Mouse (Mus musculus): ENCODE data around the gene Pde8a. TPM values are rescaled to one million over a fixed set of nuclear protein-coding genes. Genes with fewer than 3 reads are reported as not detected.

Gene Pde8a
- total and polyA plus RNA-seq, 2 experiments from 2014 or later = 1.8 to 3.9 TPM

GRCm38 (mm10) chr7:81295169-81295568 is 81.8 kb downstream of the Pde8a start:
- DNase-seq (ENCODE audit: low spot score) (no peak), ATAC-seq (ENCODE audit: low FRiP score) (no peak)
- Histone ChIP-seq H3K9me3 (ENCODE audit: low read length) (no peaks in the 10 kb centered on the region), H3K27me3 (ENCODE audit: insufficient read depth, low read length) (no peaks in the 10 kb centered on the region), H3K4me3 (ENCODE audit: low read depth, low read length) (no peak overlapping the region), H3K4me2 (ENCODE audit: low read depth, low read length, poor library complexity, severe bottlenecking) (no peak overlapping the region), H3K4me1 (ENCODE audit: insufficient read depth, low read length) (no peaks in the 10 kb centered on the region), H3K27ac (ENCODE audit: low read depth, low read length) (no peak overlapping the region), H3K9ac (replicated peaks; ENCODE audit: low read length, poor library complexity, severe bottlenecking) (no peak overlapping the region), H3K36me3 (ENCODE audit: insufficient read depth, low read length) (no peaks in the 10 kb centered on the region)
- WGBS = 87% methylated on average over 2 of the region's 2 CpGs
- no peak for TF ChIP-seq CTCF (IDR thresholded peaks at IDR 0.05)

- no peaks in the 10 kb centered on the region for H3K27me3 ChIP-seq (ENCODE audit: insufficient read depth, low read length)
- 41% methylated on average over 6 of the region's 6 CpGs for WGBS
- DNase-seq (ENCODE audit: low spot score) (no peak), ATAC-seq (ENCODE audit: low FRiP score) (no peak)
- no peak overlapping the region for H3K9ac ChIP-seq (replicated peaks; ENCODE audit: low read length, poor library complexity, severe bottlenecking)
- H3K9me3 ChIP-seq (ENCODE audit: low read length) = no peaks in the 10 kb centered on the region
- TF ChIP-seq CTCF (IDR thresholded peaks at IDR 0.05) = no peak
- H3K36me3 ChIP-seq (ENCODE audit: insufficient read depth, low read length) = no peaks in the 10 kb centered on the region
- no peak overlapping the region for H3K27ac ChIP-seq (ENCODE audit: low read depth, low read length)
- H3K4me1 ChIP-seq (ENCODE audit: insufficient read depth, low read length) = no peaks in the 10 kb centered on the region
- H3K4me3 ChIP-seq (ENCODE audit: low read depth, low read length) = no peak overlapping the region
- H3K4me2 ChIP-seq (ENCODE audit: low read depth, low read length, poor library complexity, severe bottlenecking) = no peak overlapping the region
These were observed 84.8 kb downstream of the Pde8a start for GRCm38 (mm10) chr7:81298206-81298605.

GRCm38 (mm10) chr7:81301323-81301722 is 87.9 kb downstream of the Pde8a start:
- H3K9ac ChIP-seq (replicated peaks; ENCODE audit: low read length, poor library complexity, severe bottlenecking) = no peak overlapping the region
- 37% methylated on average over 7 of the region's 7 CpGs for WGBS
- no peaks in the 10 kb centered on the region for H3K27me3 ChIP-seq (ENCODE audit: insufficient read depth, low read length)
- H3K4me2 ChIP-seq (ENCODE audit: low read depth, low read length, poor library complexity, severe bottlenecking) = no peak overlapping the region
- DNase-seq (ENCODE audit: low spot score) (no peak), ATAC-seq (ENCODE audit: low FRiP score) (no peak)
- H3K4me1 ChIP-seq (ENCODE audit: insufficient read depth, low read length) = no peaks in the 10 kb centered on the region
- no peaks in the 10 kb centered on the region for H3K36me3 ChIP-seq (ENCODE audit: insufficient read depth, low read length)
- H3K27ac ChIP-seq (ENCODE audit: low read depth, low read length) = no peak overlapping the region
- H3K4me3 ChIP-seq (ENCODE audit: low read depth, low read length) = no peak overlapping the region
- H3K9me3 ChIP-seq (ENCODE audit: low read length) = no peaks in the 10 kb centered on the region
- TF ChIP-seq CTCF (IDR thresholded peaks at IDR 0.05) = no peak

- H3K27me3 ChIP-seq (ENCODE audit: insufficient read depth, low read length) = no peaks in the 10 kb centered on the region
- no peak for DNase-seq (ENCODE audit: low spot score)
- H3K9ac ChIP-seq (replicated peaks; ENCODE audit: low read length, poor library complexity, severe bottlenecking) = no peak overlapping the region
- H3K9me3 ChIP-seq (ENCODE audit: low read length) = no peaks in the 10 kb centered on the region
- no peak overlapping the region for H3K27ac ChIP-seq (ENCODE audit: low read depth, low read length)
- no peak for ATAC-seq (ENCODE audit: low FRiP score)
- peak; percentile 33 for TF ChIP-seq CTCF (IDR thresholded peaks at IDR 0.05)
- H3K4me1 ChIP-seq (ENCODE audit: insufficient read depth, low read length) = no peaks in the 10 kb centered on the region
- no peaks in the 10 kb centered on the region for H3K36me3 ChIP-seq (ENCODE audit: insufficient read depth, low read length)
- H3K4me2 ChIP-seq (ENCODE audit: low read depth, low read length, poor library complexity, severe bottlenecking) = no peak overlapping the region
- WGBS = 86% methylated on average over 2 of the region's 2 CpGs
- no peak overlapping the region for H3K4me3 ChIP-seq (ENCODE audit: low read depth, low read length)
These were observed 90.3 kb downstream of the Pde8a start for GRCm38 (mm10) chr7:81303682-81304081.

- H3K36me3 ChIP-seq (ENCODE audit: insufficient read depth, low read length) = no peaks in the 10 kb centered on the region
- H3K27me3 ChIP-seq (ENCODE audit: insufficient read depth, low read length) = no peaks in the 10 kb centered on the region
- no peaks in the 10 kb centered on the region for H3K4me1 ChIP-seq (ENCODE audit: insufficient read depth, low read length)
- H3K4me2 ChIP-seq (ENCODE audit: low read depth, low read length, poor library complexity, severe bottlenecking) = no peak overlapping the region
- no peak overlapping the region for H3K4me3 ChIP-seq (ENCODE audit: low read depth, low read length)
- no peak overlapping the region for H3K27ac ChIP-seq (ENCODE audit: low read depth, low read length)
- TF ChIP-seq CTCF (IDR thresholded peaks at IDR 0.05) = no peak
- no peak for ATAC-seq (ENCODE audit: low FRiP score)
- H3K9ac ChIP-seq (replicated peaks; ENCODE audit: low read length, poor library complexity, severe bottlenecking) = no peak overlapping the region
- DNase-seq (ENCODE audit: low spot score) = no peak
- WGBS = 76% methylated on average over 5 of the region's 5 CpGs
- no peaks in the 10 kb centered on the region for H3K9me3 ChIP-seq (ENCODE audit: low read length)
These were observed 90.7 kb downstream of the Pde8a start for GRCm38 (mm10) chr7:81304100-81304499.

GRCm38 (mm10) chr7:81304675-81305074 is 91.3 kb downstream of the Pde8a start:
- no peak for DNase-seq (ENCODE audit: low spot score)
- WGBS = 93% methylated on average over 5 of the region's 5 CpGs
- no peaks in the 10 kb centered on the region for H3K27me3 ChIP-seq (ENCODE audit: insufficient read depth, low read length)
- no peak overlapping the region for H3K4me2 ChIP-seq (ENCODE audit: low read depth, low read length, poor library complexity, severe bottlenecking)
- no peak for ATAC-seq (ENCODE audit: low FRiP score)
- H3K4me1 ChIP-seq (ENCODE audit: insufficient read depth, low read length) = no peaks in the 10 kb centered on the region
- H3K9ac ChIP-seq (replicated peaks; ENCODE audit: low read length, poor library complexity, severe bottlenecking) = no peak overlapping the region
- no peaks in the 10 kb centered on the region for H3K36me3 ChIP-seq (ENCODE audit: insufficient read depth, low read length)
- H3K9me3 ChIP-seq (ENCODE audit: low read length) = no peaks in the 10 kb centered on the region
- TF ChIP-seq CTCF (IDR thresholded peaks at IDR 0.05) = no peak
- no peak overlapping the region for H3K27ac ChIP-seq (ENCODE audit: low read depth, low read length)
- H3K4me3 ChIP-seq (ENCODE audit: low read depth, low read length) = no peak overlapping the region
